Mouse (Mus musculus): ENCODE measurements around the gene Cep19.
"Not testable (repeated sequence)": the region's sequence is repeated elsewhere in the genome, so short reads cannot be mapped to it uniquely, and the experiment has no call there.

The Cep19 gene

GRCm38 (mm10) chr16:32099638-32100150 lies at the start of gene Cep19, which contains the start of gene Pigx:
Cep19 (plus strand) TSS chr16:32099800.
Pigx (minus strand) TSS chr16:32099740.
- peak; percentile 92 for DNase-seq

GRCm38 (mm10) chr16:32058817-32059216 lies 40.8 kb upstream of the Cep19 start:
- no peak for DNase-seq

- DNase-seq = peak; percentile 35
Measured at GRCm38 (mm10) chr16:32059840-32060523, 39.6 kb upstream of the Cep19 start.

GRCm38 (mm10) chr16:32062226-32062625 lies 37.4 kb upstream of the Cep19 start:
- DNase-seq = no peak

- DNase-seq = no peak
Measured at GRCm38 (mm10) chr16:32063900-32064299, 35.7 kb upstream of the Cep19 start.

GRCm38 (mm10) chr16:32066899-32067298 lies 32.7 kb upstream of the Cep19 start:
- DNase-seq = no peak

GRCm38 (mm10) chr16:32068389-32069300 lies 31.0 kb upstream of the Cep19 start:
- DNase-seq = no peak

- not testable (repeated sequence) for DNase-seq
Measured at GRCm38 (mm10) chr16:32070070-32070469, 29.5 kb upstream of the Cep19 start.

GRCm38 (mm10) chr16:32075762-32076161 lies 23.8 kb upstream of the Cep19 start:
- DNase-seq = no peak

GRCm38 (mm10) chr16:32076406-32076805 lies 23.2 kb upstream of the Cep19 start:
- DNase-seq = no peak

- peak; percentile 21 for DNase-seq
Measured at GRCm38 (mm10) chr16:32077648-32078407, 21.8 kb upstream of the Cep19 start.

GRCm38 (mm10) chr16:32078408-32078990 lies 21.1 kb upstream of the Cep19 start:
- no peak for DNase-seq

GRCm38 (mm10) chr16:32078991-32079511 lies 20.5 kb upstream of the Cep19 start, which contains the start of gene Pak2:
Pak2 (minus strand) TSS chr16:32079342.
- peak; percentile 85 for DNase-seq

- DNase-seq = peak; percentile 58
Measured at GRCm38 (mm10) chr16:32087629-32088443, 11.8 kb upstream of the Cep19 start.

GRCm38 (mm10) chr16:32091466-32091865 lies 8.1 kb upstream of the Cep19 start:
- DNase-seq = no peak

GRCm38 (mm10) chr16:32097757-32098156 lies 1.8 kb upstream of the Cep19 start:
- not testable (repeated sequence) for DNase-seq

- peak; percentile 66 for DNase-seq
Measured at GRCm38 (mm10) chr16:32098897-32099637, 533 bp upstream of the Cep19 start.

GRCm38 (mm10) chr16:32102295-32102694 lies 2.7 kb downstream of the Cep19 start:
- no peak for DNase-seq

GRCm38 (mm10) chr16:32105698-32106097 lies 6.1 kb downstream of the Cep19 start:
- DNase-seq = no peak

- DNase-seq = peak; percentile 79
Measured at GRCm38 (mm10) chr16:32107342-32108045, 7.9 kb downstream of the Cep19 start.

Measured in thymus, postnatal 25 days (tissue).